Mouse (Mus musculus) WW6 (cell line): ENCODE results near the gene Ilvbl.
A peak's percentile ranks its signal among the peaks of the same experiment; 100 is the strongest.
"Not testable (repeated sequence)": the region's sequence is repeated elsewhere in the genome, so short reads cannot be mapped to it uniquely, and the experiment has no call there.

Experiments
- DNase-seq: peaks from one replicate; pipeline ENCODE4 v3.0.0-alpha.2; 2013; ENCODE audit warnings: low read depth, low spot score

The Ilvbl gene

DNA sequence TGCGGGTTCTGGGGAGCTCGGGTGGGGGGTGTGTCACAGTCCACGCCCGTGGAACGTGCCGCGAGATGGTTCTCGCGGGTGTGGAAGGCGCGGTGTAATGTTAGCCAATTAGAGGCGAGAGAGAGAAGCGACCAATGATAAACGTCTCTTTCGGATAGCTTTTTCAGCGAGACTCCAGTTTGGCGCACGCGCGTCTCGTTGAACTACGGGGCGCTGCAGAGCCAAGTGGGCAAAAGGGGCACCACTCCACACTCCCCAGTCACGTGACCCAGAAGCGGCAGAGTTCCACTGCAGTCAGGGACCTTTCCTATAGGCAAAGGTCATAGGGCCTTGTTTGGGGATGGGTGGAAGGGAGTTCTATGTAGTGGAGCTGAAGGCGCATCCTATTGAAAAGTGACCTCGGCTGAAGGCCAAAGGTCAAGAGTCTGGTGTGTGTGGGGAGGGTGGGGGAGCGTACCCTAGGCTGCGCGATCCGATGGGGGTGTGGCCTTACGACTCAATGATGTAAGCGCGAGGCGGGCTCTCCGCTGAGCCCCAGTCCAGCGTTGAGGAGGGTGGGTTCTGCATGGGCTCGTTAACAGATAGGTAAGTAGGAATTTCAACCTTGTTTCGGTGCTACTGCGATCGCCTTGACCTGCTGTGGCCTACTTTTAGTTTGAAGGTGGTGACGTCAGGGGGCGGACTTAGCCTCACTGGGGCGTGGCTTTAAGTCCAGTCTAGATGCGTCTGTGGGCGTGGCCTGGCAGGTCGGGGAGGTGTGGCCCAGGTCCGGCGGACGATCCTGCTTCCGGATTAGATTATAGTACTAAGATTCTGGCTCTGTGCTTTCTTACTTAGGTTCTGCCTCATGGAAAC is at the start of gene Ilvbl:
TSS of gene Ilvbl (plus strand) at position 97 of the 855 bp plus-strand sequence.
- DNase-seq = peak; percentile 86

DNA sequence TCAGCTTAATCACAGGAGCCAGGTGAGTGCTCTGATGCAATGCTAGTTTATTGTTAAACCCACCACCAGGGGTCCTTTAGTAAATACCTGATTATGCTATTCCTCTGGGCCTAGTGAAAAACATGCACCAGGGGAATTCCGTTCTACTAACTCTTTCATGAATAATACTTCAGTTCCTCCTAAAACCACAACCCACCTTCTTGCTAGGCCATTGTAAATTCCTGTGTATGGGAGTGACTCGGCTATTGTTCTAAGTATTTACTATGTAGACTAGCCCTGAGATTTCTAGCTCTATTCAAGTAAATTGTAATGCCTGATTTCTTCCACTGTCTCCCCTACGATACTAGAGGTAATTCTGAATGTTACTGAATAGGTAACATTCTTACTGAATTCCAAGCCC is 49.1 kb upstream of the Ilvbl start:
- DNase-seq = not testable (repeated sequence)

DNA sequence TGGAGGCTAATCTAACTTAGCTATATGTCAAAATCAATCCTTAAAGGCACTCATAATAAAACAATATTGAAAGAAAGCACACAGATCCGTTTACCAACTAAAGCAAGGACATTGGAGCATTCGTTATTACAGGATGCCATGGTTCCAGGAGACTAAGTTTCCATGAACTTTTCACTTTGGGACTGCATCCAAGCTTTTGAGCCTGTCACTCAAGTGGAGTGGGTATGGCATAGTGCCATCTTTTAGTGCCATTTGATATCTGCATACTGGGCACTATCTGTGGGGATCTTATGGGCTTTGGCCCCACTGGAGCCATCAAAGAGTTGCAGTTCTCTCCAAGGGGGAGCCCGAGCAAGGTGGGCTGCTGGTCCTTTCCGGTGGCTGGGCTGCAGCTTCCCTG is 48.6 kb upstream of the Ilvbl start:
- no peak for DNase-seq

DNA sequence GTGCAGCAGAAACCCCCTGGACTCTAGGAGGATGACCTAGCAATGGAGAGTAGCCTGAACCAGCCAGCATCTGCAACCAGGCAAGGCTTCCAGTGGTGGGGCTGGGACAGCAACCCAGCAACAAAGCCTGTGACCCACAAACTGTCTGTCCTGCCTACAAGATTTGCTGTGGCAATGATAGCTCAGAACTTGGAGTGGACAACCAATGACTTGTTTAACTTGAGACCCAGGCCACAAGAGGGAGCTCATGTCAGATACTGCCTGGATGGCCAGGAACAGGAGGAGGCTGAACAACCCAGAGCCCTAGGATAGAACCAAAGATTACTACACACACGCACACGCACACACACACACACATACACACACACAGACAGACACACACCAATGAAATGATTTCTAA is 33.2 kb upstream of the Ilvbl start:
- no peak for DNase-seq

DNA sequence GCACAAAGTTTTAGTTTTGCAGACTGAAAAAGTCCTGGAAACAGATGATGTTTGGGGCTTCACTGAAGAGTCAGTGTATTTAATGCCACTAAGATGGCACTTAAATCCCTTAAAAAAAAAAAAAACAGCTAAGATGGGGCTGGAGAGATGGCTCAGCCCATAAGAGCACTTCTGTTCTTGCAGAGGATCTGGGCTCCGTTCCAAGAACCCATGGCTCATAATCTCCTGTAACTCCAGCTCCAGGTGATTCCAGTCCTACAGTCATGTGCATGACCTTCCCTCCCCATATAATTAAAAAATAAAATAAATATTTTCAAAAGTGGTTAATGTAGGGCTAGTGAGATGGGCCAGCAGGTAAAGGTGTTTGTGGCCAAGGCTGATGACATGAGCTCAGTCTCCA is 9.1 kb upstream of the Ilvbl start:
- DNase-seq = no peak

DNA sequence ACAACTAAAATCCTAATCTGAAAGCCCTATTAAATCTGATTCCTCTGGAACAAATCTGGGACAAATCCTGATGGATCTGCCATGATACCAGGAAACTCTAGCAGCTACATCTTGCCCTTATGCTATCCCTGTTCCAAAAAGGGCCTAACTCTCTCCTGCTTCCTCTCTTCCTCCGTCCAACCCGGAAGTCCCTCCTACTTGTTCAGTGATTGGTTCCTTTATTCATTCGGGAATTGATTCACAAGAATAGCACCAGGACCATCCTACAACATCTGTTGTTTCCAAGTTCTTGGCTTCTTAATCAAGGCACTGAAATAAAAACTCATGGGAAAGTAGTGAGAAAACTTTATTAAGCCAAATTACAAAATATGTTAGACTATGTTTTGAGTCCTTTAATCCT is 5.0 kb upstream of the Ilvbl start:
- no peak for DNase-seq

DNA sequence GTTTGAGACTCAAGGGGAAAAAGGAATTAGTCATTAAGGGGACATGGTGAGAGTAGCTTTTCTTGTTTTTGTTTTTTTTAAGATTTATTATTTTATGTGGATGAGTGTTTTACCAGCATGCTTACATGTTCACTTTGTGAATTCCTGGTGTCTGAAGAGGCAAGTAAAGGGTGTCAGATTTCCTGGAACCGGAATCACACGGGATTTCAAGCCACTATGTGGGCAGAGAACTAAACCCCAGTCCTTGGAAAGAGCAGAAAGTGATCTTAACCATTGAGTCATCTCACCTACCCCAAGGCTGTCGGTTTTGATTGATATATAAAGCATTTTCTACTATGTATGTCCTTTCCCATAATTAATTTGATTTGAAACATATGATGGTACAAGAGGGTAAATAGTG is 4.5 kb upstream of the Ilvbl start:
- DNase-seq = no peak

DNA sequence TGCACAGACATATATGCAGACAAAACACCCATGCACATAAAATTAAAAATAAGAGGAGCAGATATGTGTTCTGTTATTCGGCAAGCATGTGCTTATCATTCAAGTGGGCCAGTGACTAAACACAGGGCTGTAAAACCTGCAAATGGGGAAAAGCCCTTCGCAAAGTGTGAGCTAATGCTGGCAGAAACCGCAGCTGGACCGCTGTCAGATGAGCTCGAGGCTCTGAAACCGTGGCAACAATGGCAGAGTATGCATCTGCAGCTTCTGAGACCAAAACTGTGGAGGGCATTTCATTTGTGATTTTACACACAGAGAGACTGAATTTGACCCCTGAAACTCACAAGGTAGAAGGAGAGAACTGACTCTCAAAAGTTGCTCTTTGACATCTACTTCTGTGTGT is 3.7 kb upstream of the Ilvbl start:
- DNase-seq = no peak

DNA sequence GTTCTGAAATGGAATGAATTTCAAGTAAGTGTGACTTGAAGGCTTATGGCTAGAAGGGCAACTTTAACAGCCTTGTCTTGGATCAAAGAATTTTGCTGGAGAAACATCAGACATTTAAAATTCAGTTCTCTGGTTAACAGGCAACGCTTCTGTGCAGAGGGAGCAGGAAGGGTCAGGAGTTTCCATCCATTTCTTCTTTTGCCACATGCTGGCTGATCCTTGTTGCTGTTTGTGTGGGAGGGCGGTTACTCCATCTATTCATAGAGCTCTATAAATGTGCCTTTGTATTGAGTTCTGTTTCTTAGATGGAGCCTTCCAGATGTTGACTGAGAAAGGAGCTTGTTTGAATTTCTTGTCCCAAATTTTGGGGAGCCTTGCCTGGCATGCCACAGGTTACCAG is 3.2 kb upstream of the Ilvbl start:
- DNase-seq = no peak

DNA sequence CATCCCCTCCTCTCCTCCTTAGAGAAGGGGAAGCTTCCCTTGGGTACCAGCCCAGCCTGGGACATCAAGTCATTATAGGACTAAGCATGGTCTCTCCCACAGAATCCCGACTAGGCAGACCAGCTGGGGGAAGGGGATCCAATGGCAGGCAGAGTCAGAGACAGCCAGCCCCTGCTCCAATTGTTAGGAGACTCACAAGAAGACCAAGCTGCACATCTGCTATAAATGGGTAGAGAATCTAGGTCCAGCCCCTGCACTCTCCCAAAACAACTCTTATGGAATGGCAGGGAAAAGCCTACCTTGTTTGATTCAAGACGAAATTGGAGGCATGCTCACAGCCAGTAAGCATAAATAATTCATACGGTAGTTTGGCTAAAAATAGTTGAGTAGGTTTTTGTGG is 920 bp upstream of the Ilvbl start:
- DNase-seq = no peak

DNA sequence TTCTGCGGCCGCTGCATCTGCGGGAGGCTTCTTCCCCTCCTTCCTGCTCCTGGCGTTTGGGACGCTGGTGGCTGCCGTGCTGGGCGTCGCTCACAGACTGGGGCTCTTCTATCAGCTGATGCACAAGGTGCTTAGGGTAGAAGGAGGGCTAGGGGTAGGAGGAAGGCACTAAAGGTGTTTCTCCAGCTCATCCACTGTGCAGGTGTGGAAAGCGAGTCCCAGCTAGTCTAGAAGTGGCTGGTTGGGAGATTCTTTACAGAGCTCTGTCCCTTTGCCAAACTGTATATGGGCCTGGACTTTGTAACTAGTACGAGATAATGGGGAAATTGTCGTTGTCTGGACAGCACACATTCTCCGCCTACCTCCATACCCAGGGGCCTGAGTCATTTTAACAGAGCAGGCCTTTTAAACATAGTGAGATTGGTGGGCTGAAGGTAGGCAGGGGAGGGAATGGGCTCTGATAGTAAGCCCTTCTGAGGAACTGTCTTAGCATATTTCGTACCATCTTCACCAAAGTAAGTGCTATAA is 1.0 kb downstream of the Ilvbl start:
- DNase-seq = no peak

DNA sequence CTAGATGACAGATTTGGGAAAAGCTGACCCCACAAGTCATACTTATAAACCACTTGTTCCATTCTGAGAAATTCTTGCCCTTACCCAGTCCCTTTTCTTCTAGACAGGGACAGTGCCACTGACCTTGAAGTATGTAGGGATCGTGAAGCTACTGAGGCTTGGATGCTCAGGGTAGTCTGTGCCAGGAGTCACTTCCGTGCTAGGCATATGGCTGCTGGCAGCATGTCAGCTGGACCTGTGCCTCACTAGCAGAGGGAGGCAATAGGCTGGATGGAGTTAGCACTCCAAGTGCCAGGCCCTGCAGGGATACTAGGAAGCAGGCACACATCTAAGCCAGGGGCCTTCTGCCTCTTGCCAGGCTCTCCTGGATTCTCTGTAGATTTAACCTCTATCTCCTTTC is 1.5 kb downstream of the Ilvbl start:
- DNase-seq = no peak

DNA sequence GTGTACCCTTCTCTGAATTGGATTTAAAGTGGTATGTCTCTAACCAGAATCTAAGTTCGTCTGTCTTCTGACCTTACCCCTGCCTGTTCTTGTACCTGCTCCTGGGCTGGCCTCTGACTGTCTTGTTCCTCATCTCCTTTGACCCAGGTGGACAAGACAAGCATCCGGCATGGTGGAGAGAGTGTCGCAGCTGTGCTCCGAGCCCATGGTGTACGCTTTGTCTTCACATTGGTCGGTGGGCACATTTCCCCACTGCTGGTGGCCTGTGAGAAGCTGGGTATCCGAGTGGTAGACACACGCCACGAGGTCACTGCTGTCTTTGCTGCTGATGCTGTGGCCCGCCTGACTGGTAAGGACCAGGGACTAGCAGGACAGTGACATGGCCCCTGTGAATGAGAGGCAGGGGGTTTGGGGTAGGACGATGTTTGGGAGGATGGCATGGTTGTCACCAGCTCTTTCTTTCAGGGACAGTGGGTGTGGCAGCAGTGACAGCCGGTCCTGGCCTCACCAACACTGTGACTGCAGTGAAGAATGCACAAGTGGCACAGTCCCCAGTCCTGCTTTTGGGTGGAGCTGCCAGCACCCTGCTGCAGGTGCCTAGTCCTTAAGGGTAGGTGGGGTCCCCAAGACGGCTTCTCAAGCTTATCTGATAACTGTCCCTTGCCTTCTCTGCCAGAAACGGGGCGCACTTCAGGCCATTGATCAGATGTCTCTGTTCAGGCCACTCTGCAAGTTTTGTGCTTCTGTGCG is 2.5 kb downstream of the Ilvbl start:
- no peak for DNase-seq

DNA sequence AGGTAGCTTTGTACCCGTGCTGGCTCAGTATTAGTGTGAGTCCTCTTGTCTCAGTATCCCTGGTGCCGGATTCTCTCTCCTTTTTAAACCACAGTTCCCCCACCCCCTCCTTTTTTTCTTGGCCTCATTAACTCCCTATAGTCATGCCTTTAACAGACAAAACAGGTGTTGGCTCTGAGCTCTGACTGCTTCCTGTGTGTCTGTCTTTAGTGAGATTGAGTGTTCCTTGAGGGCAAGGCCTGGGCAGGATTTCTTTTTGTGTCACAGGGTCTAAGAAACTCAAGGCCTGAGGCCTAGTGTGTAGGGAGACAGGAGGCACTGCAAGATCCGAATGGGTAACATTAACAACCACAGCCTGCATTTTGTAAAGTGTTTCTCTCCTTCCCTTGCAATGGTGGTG is 4.1 kb downstream of the Ilvbl start:
- DNase-seq = no peak

DNA sequence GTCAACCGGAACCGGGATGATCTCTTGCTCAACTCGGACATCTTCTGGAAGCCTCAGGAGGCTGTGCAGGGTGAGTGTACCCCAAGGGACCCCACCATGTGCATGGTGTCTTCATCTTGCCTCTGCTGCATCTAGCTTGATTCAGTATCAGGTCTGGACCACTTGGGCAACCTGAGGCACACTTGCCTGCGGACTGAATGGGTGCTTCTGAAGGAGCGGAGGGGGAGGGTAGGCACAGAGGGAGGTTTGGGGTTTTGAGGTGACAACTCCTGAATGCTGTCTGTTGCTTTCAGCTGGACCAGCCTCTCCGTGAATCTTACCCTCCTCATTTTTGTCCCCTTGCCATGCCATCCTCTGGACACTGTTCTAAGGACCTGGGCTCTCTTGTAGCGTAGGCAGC is 7.0 kb downstream of the Ilvbl start:
- DNase-seq = no peak

DNA sequence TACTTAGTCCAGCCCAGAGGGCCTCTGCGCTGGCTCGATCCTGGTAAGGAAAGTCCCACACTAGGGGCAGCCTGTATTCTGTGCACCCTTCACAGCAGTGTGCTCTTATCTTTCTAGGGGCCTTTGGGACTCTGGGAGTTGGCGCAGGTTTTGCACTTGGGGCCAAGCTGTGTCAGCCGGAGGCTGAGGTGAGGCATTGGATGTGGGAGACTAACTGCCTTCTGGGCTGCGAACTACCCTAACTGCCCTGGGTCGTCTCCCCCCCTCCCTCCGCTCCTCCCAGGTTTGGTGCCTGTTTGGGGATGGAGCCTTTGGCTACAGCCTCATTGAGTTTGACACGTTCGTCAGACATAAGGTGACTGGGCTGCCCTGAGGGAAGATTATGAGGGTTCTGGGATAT is 9.2 kb downstream of the Ilvbl start:
- DNase-seq = no peak

DNA sequence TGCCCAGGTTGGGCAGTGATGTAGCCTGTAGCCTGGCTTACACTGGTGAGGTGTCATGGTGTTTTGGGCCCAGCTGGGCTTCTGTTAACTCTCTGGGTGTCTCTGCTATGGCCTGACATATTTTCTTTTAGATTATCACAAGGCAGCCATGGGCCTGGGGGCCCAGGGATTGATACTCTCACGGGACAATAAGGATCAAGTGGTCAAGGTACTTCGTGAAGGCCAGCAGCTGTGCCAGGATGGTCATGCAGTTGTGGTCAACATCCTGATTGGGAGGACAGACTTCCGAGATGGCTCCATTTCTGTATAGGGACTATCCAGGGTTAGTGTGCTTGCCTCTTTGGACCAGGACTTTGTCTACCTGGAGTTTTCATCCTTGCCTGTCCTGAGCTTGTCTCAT is 9.8 kb downstream of the Ilvbl start:
- no peak for DNase-seq

DNA sequence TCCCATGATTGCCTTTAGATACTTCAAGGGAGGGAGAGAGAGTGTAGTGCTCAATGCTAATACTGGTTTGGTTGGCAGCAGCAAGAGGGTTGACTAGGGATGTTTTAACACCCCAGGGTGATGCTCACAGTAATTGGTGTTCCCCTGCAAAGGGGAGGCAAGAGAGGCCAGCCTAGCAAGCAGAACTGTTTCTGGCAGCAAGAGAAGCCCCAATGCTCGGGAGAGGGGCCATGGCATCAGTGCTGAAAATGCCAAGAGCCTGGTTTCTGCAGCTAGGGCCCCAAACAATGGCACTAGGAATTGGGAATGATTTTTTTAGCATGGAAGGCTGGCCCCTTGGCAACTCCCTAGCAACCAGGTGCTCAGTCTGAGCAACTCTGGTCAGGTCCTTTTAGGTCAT is 10.8 kb downstream of the Ilvbl start:
- DNase-seq = no peak

DNA sequence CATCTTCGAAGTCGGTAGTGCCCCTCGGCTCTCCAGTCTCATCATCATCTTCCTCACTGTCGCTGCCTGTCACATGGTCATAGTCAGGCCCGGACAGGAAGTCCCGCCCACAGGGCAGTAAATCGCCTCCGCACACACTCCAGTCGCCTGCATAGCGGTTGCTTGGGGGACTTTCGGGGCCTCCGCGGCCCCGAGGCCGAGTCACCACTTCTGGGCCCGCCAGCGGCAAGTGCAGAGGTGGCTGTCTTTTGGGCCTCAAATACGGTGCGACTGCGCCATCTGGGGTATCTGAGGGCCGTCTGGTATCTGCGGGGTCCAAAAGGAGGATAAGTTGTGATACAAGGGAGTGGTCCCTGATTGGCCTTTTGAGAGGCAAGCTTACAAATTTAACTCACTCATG is 11.5 kb downstream of the Ilvbl start:
- DNase-seq = no peak

DNA sequence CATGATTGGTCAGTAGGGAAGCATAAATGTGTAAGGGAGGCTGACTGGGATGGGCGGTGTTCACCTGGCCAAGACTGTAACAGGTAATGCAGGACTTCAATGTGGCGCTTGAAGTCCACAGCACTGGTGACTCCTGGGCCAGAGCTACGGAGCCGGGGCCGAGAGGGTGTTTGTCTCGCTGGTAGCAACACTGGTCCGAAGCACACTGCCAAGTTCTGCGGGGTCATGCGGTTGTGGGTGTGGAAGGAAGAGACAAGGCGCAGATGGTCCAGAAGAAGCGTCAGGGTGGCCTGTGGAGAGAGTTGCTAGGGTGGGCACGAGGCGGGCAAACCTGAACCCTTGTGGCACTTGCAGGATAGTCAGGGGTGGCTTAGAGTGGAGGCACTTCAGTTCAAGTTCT is 11.9 kb downstream of the Ilvbl start:
- DNase-seq = no peak

DNA sequence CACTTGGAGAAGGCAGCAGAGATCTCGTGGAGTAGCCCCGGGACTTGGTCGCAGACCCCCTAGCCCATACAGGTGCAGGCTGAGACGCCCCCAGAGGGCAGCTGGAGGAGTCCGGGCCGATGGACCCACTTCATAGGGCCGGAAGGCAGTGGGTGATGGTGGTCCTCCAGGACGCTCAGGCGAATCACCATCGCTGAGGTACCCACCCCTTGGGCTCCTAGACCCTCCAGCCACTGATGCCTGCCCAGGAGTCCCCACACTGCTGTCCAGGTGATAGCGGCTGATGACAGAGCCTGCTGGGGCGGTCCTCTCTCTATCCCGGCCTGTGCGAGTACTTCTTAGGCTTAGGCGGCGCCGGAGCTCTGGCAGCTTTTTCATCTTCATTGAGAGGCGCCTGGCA is 15.1 kb downstream of the Ilvbl start:
- no peak for DNase-seq

DNA sequence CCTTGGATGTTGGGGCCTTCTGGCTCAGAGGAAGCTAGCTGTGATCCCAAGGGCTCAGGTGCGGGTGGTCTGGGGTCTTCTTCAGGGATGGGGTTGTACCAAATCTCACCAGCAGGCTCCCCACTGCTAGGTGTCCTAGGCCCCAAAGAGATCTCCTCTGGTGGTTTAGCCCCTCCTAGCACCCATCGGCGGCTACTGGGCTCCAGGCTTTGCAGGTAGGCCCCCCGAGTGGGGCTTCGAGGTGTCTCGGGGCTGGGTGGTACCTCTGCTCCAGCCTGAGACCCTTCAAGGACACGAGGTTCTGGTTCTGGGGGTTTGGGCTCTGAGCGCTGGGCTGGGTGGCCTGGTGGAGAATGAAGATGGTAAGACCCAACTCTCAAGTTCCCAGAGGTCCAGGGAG is 15.8 kb downstream of the Ilvbl start:
- no peak for DNase-seq

DNA sequence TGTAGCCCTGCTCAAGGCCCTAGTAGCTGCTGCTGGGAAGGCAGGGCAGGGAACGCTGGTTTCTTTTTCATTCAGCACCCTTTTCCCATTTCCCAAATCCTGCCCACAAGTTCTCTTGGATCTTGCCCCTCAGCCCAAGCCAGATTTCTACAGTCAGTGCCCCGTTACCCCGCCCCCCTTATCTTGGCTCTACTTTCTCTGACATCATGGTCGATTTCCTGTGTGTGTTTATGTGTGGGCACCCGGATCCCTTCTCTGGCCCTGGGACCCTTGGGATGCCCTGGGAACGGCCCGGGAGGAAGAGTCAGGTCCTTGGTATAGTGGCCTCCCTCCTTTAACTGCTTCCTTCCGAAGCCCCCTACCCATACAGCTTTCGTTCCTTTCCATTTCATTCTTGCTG is 16.6 kb downstream of the Ilvbl start:
- DNase-seq = no peak
